Mouse (Mus musculus) lung, adult 2 months (tissue): Measurements from ENCODE around the gene Gk5.

Experiments
- CTCF ChIP-seq: fragments of 200-500 bp; IDR thresholded peaks from 2 replicates; pipeline ENCODE4 v1.5.1; 2011; ENCODE audit warnings: mild to moderate bottlenecking, low read length, control low read depth; ENCODE audit not compliant: insufficient read depth
- POLR2A ChIP-seq: fragments of 200-500 bp; IDR thresholded peaks from 2 replicates; pipeline ENCODE4 v1.6.1; 2011; ENCODE audit warnings: low read depth, mild to moderate bottlenecking, control low read depth, low read length, borderline replicate concordance; ENCODE audit errors: extremely low read depth

DNA sequence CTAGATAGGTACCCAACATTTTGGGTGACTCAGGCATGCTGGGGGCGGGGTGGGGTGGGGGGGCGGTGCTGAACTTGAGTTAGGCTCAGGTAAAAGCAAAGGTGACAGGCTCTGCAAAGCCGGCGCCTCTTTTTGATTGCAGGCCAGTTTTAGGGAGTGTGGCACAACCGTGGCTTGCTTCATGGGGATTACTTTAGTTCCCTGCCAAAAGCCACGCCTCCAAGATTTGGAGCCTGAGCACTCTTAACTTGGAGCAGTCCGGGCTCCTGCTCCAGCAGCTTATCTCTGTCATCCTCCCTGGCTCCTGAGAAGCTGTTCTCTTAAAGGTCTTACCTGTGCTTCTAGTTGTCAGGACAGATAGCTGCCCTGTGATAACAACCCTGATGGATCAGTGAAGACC is 21.8 kb downstream of the Gk5 start:
- no peak for TF ChIP-seq CTCF
- no peak for TF ChIP-seq POLR2A
